Mouse (Mus musculus): ENCODE results near the gene Kcnc2.
"Not testable (repeated sequence)": the region's sequence is repeated elsewhere in the genome, so short reads cannot be mapped to it uniquely, and the experiment has no call there.

GRCm38 (mm10) chr10:112232733-112233132 is 38.2 kb upstream of the Kcnc2 start:
- not testable (repeated sequence) for TF ChIP-seq CTCF (IDR thresholded peaks at IDR 0.05; ENCODE audit: borderline replicate concordance, extremely low read depth, insufficient read depth, insufficient read length); POLR2A (IDR thresholded peaks at IDR 0.05; ENCODE audit: borderline replicate concordance, extremely low read depth, insufficient read depth, insufficient read length, poor library complexity, severe bottlenecking)

Data from brain, embryonic 14.5 days (tissue).